Comparison of ENCODE assay signal across 8 mouse cellular contexts in the genomic region with DNA sequence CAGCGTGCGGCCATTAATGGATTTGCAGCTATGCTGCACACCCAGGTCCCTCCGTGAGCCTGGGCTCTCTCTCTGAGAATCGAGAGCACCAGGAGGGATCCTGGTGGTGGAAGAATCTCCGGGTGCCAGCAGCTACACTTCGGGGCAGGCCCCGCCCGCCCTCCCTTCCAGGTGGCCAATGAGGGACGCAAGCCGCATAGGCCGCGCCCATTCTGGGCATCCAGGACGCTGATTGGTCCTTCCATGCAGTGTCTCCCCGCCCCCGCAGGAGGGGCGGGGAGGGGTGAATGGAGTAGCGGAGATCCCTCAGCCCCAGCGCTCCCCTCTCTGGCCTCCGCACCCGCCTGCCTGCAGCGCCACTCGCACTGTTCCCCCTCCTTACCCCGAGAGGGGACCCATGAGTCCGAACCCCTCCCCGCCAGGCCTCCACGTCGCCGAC. TPM values are rescaled to one million over a fixed set of nuclear protein-coding genes. Genes with fewer than 3 reads are reported as not detected.
DNase-seq lines count a peak whose midpoint lies in the region; ATAC-seq and TF ChIP-seq lines count a peak whose summit lies in the region.

A gene (plus strand): TSS at position 248 of the 439 bp plus-strand sequence.

- DNase-seq in ES-E14 (ENCODE audit: low read depth, low spot score) = peak; percentile 94
- peak; percentile 94 for DNase-seq in cerebellum, adult 11-12 months
- peak; percentile 88 to 90 for DNase-seq in heart, postnatal 36 days
- peak; percentile 90 to 94 for DNase-seq in layer of hippocampus, adult 2 months (ENCODE audit: low spot score in 2 of 2)
- DNase-seq in lung, embryonic 14.5 days = peak; percentile 99
- DNase-seq in thymus, adult 2 months = peak; percentile 95

- peak within 1 kb of the TSS; percentile 63 to 97 for H3K4me3 ChIP-seq in ES-E14 (ENCODE audit: insufficient read depth in 1 of 2, low read depth in 1 of 2, low read length in 2 of 2, poor library complexity in 1 of 2, severe bottlenecking in 1 of 2)
- peak within 1 kb of the TSS; percentile 61 for H3K4me3 ChIP-seq in forebrain, embryonic 16.5 days (replicated peaks; ENCODE audit: low read length)
- H3K4me3 ChIP-seq in layer of hippocampus, adult 2 months = peak within 1 kb of the TSS; percentile 82
- peak within 1 kb of the TSS; percentile 55 for H3K4me3 ChIP-seq in lung, embryonic 14.5 days (ENCODE audit: low read depth, low read length)
- peak within 1 kb of the TSS; percentile 81 for H3K4me3 ChIP-seq in olfactory bulb, adult 2 months (ENCODE audit: insufficient read depth, low read depth, low read length)
- H3K4me3 ChIP-seq in thymus, adult 2 months (ENCODE audit: control insufficient read depth, insufficient read depth, low read length) = peak within 1 kb of the TSS; percentile 56

- ATAC-seq in forebrain, embryonic 16.5 days = peak; percentile 99
- ATAC-seq in lung, embryonic 14.5 days (ENCODE audit: insufficient read depth) = peak; percentile 98

- in situ Hi-C loops in ES-E14 (cut with MboI; ENCODE audit: low sequenced_read_pairs in 2 of 2, unreplicated experiment in 2 of 2) = no loop called here

- peaks cover 4 to 18% of the 10 kb centered on the region in 2 experiments; a peak in 3 of 4 replicates for H3K4me1 ChIP-seq in ES-E14 (ENCODE audit: control insufficient read depth in 2 of 2, insufficient read depth in 2 of 2, low read length in 2 of 2, poor library complexity in 1 of 2)
- peaks cover 19% of the 10 kb centered on the region for H3K4me1 ChIP-seq in forebrain, embryonic 16.5 days (replicated peaks; ENCODE audit: control insufficient read depth, insufficient read depth, low read length)
- peaks cover 5% of the 10 kb centered on the region for H3K4me1 ChIP-seq in lung, embryonic 14.5 days (ENCODE audit: insufficient read depth)
- peaks cover 17% of the 10 kb centered on the region for H3K4me1 ChIP-seq in olfactory bulb, adult 2 months (ENCODE audit: control insufficient read depth, insufficient read depth, low read length)
- peaks cover 37% of the 10 kb centered on the region for H3K4me1 ChIP-seq in thymus, adult 2 months (replicated peaks; ENCODE audit: control insufficient read depth, insufficient read depth, low read length)

- H3K9ac ChIP-seq in ES-E14 (ENCODE audit: insufficient read depth, low read depth, low read length, poor library complexity, severe bottlenecking) = peak within 1 kb of the TSS; percentile 33
- H3K9ac ChIP-seq in forebrain, embryonic 16.5 days (replicated peaks; ENCODE audit: low read depth, low read length) = peak within 1 kb of the TSS; percentile 64
- peak within 1 kb of the TSS; percentile 49 for H3K9ac ChIP-seq in lung, embryonic 14.5 days

- peaks cover 5% of the 10 kb centered on the region; the same call in 1 of the 2 replicates for H3K27me3 ChIP-seq in forebrain, embryonic 16.5 days (replicated peaks; ENCODE audit: control insufficient read depth, insufficient read depth, low read length)
- peaks cover 18% of the 10 kb centered on the region for H3K27me3 ChIP-seq in lung, embryonic 14.5 days (ENCODE audit: insufficient read depth, low read length)
- no peaks in the 10 kb centered on the region for H3K27me3 ChIP-seq in thymus, adult 2 months (ENCODE audit: control insufficient read depth, insufficient read depth, low read length)

- no peaks in the 10 kb centered on the region for H3K36me3 ChIP-seq in ES-E14 (ENCODE audit: control insufficient read depth, insufficient read depth, low read length, poor library complexity, severe bottlenecking)
- no peaks in the 10 kb centered on the region for H3K36me3 ChIP-seq in forebrain, embryonic 16.5 days (ENCODE audit: control insufficient read depth, insufficient read depth)
- H3K36me3 ChIP-seq in lung, embryonic 14.5 days (ENCODE audit: insufficient read depth) = no peaks in the 10 kb centered on the region
- H3K36me3 ChIP-seq in thymus, adult 2 months (ENCODE audit: control insufficient read depth, insufficient read depth, low read length) = no peaks in the 10 kb centered on the region

- H3K27ac ChIP-seq in ES-E14 (ENCODE audit: insufficient read depth, low read depth, low read length, poor library complexity, severe bottlenecking) = no peak within 1 kb of the TSS
- no peak within 1 kb of the TSS for H3K27ac ChIP-seq in forebrain, embryonic 16.5 days (ENCODE audit: low read length)
- 0 out of 2 replicates have a peak within 1 kb of the TSS, but pooled peaks have one; percentile 33 for H3K27ac ChIP-seq in layer of hippocampus, adult 2 months
- H3K27ac ChIP-seq in lung, embryonic 14.5 days (ENCODE audit: low read depth) = no peak within 1 kb of the TSS
- no peak within 1 kb of the TSS for H3K27ac ChIP-seq in olfactory bulb, adult 2 months (ENCODE audit: insufficient read depth, low read depth, low read length)
- H3K27ac ChIP-seq in thymus, adult 2 months (ENCODE audit: control insufficient read depth, insufficient read depth, low read length) = no peak within 1 kb of the TSS

- peak within 1 kb of the TSS; percentile 89 for H3K4me2 ChIP-seq in forebrain, embryonic 16.5 days (ENCODE audit: low read length)
- peak within 1 kb of the TSS; percentile 97 for H3K4me2 ChIP-seq in lung, embryonic 14.5 days

- intact Hi-C loops in heart, postnatal 36 days (cut with DNase I) = no loop called here

- no peak for TF ChIP-seq POLR2A in olfactory bulb, adult 2 months (IDR thresholded peaks at IDR 0.05; ENCODE audit: insufficient read depth, low read depth, low read length)
- no peak for TF ChIP-seq POLR2A in thymus, adult 2 months (IDR thresholded peaks at IDR 0.05; ENCODE audit: control insufficient read depth, extremely low read depth, insufficient read depth, low read length, poor library complexity)

- H3K9me3 ChIP-seq in ES-E14 (ENCODE audit: control insufficient read depth, insufficient read depth, low read depth, low read length) = no peaks in the 10 kb centered on the region
- H3K9me3 ChIP-seq in forebrain, embryonic 16.5 days (ENCODE audit: control insufficient read depth, low read length) = no peaks in the 10 kb centered on the region
- no peaks in the 10 kb centered on the region for H3K9me3 ChIP-seq in lung, embryonic 14.5 days (ENCODE audit: low read depth, low read length)

- WGBS in forebrain, embryonic 16.5 days = 0% methylated on average over 23 of the region's 28 CpGs
- WGBS in lung, embryonic 14.5 days = under 1% methylated on average over 28 of the region's 28 CpGs
- WGBS in olfactory bulb, adult 2 months = under 1% methylated on average over 28 of the region's 28 CpGs
- WGBS in thymus, adult 2 months = under 1% methylated on average over 27 of the region's 28 CpGs

- TF ChIP-seq CTCF in layer of hippocampus, adult 2 months (conservative IDR thresholded peaks at IDR 0.05) = peak; percentile 61
- no peak for TF ChIP-seq CTCF in lung, embryonic 14.5 days (IDR thresholded peaks at IDR 0.05; ENCODE audit: low read depth)
- no peak for TF ChIP-seq CTCF in olfactory bulb, adult 2 months (IDR thresholded peaks at IDR 0.05; ENCODE audit: insufficient read depth, low read depth, low read length)
- TF ChIP-seq CTCF in thymus, adult 2 months (IDR thresholded peaks at IDR 0.05; ENCODE audit: borderline replicate concordance, control insufficient read depth, extremely low read depth, insufficient read depth, low read length, poor library complexity) = 0 out of 2 replicates have a peak, but pooled peaks have one; percentile 5

TF ChIP-seq in ES-E14, 5 proteins besides CTCF, POLR2A, EP300 and RAD21:
- TF ChIP-seq MAFK (IDR thresholded peaks at IDR 0.05; ENCODE audit: insufficient read depth, low read depth, low read length) (no peak), ZNF384 (IDR thresholded peaks at IDR 0.05; ENCODE audit: low read depth, low read length) (no peak), HCFC1 (IDR thresholded peaks at IDR 0.05; ENCODE audit: borderline replicate concordance, insufficient read depth, low read length) (no peak), ZC3H11A (IDR thresholded peaks at IDR 0.05; ENCODE audit: borderline replicate concordance, low read depth, low read length) (no peak), CHD2 (IDR thresholded peaks at IDR 0.05; ENCODE audit: low read depth, low read length) (no peak)

RNA-seq across cellular contexts. Expression of the gene that starts here (rescaled TPM):
- 17.4 and 21.7 TPM in 2 replicates for total RNA-seq in ES-E14 (2012; rRNA removed)
- 5.9 and 9.1 TPM in 2 replicates for polyA plus RNA-seq in forebrain, embryonic 16.5 days (2015; fragmentation: Nextera tagmentation; extraction: Ambion mirVana)
- 1 to 10 TPM; 6.4 to 9.2 TPM for total RNA-seq in heart, postnatal 36 days (2021)
- total RNA-seq in layer of hippocampus, adult 2 months (2021) = 1 to 10 TPM; 2.9 to 4.2 TPM
- polyA plus RNA-seq in lung, embryonic 14.5 days (2014; fragmentation: Nextera tagmentation; extraction: Ambion mirVana) = 4.2 and 4.4 TPM in 2 replicates
- polyA plus RNA-seq in olfactory bulb, adult 2 months (2012; ENCODE audit: insufficient read depth, insufficient read length, low replicate concordance, missing spikeins) = not detected in 2 replicates
- polyA plus RNA-seq in thymus, adult 2 months (2012; rRNA removed) = 30.9 and 37.5 TPM in 2 replicates

Comparison
In these comparisons a context has a peak if more than half of its experiments do, and no peak if none do; other contexts are left out.
1. CTCF ChIP-seq: peak in layer of hippocampus, adult 2 months (single experiment) and thymus, adult 2 months (single experiment); none in lung, embryonic 14.5 days (single experiment) and olfactory bulb, adult 2 months (single experiment).
2. Peak in every context shown above with its lines, with median percentiles within 50 percentile points of each other: DNase-seq, H3K4me3 ChIP-seq and H3K9ac ChIP-seq.